Mouse (Mus musculus): ENCODE data around the gene Smco2. TPM values are rescaled to one million over a fixed set of nuclear protein-coding genes. Genes with fewer than 3 reads are reported as not detected.

The Smco2 gene
- not detected in 2 replicates for polyA plus RNA-seq (2015; fragmentation: Nextera tagmentation; extraction: Ambion mirVana)

DNA sequence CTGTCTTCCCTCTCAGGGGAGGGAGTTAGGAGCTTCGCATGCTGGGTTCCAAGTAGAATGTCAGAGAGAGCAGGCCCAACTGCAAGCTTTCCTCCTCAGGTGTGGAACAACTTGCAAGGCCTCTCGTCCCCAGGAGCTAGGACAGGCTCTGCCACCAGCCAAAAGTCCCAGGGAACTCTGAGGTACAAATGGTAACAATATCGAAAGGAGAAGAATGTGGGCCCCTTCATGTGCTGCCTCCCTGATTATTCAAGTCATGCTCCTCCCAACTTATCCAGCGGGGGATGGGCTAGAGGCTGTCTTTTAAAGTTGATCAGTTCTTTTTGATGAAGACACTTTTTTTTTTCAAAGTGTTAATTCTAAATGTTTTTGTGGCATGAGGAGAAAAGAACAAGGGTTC is at the start of gene Smco2:
TSS of gene Smco2 (plus strand) at position 55 of the 400 bp plus-strand sequence.
- H3K36me3 ChIP-seq (replicated peaks) = no peaks in the 10 kb centered on the region
- WGBS (ENCODE audit: insufficient replicate concordance) = 44% methylated on average over 4 of the region's 4 CpGs
- H3K27me3 ChIP-seq = no peaks in the 10 kb centered on the region
- H3K4me2 ChIP-seq = peak within 1 kb of the TSS; percentile 30; the same call in 1 of the 2 replicates
- ATAC-seq (ENCODE audit: insufficient read depth) = peak; percentile 56; the same call in 1 of the 2 replicates
- no peak within 1 kb of the TSS for H3K27ac ChIP-seq (replicated peaks)
- no peak within 1 kb of the TSS for H3K4me3 ChIP-seq (replicated peaks)
- H3K9ac ChIP-seq = no peak within 1 kb of the TSS
- H3K4me1 ChIP-seq (replicated peaks) = peaks cover 27% of the 10 kb centered on the region
- no peaks in the 10 kb centered on the region for H3K9me3 ChIP-seq (replicated peaks)

DNA sequence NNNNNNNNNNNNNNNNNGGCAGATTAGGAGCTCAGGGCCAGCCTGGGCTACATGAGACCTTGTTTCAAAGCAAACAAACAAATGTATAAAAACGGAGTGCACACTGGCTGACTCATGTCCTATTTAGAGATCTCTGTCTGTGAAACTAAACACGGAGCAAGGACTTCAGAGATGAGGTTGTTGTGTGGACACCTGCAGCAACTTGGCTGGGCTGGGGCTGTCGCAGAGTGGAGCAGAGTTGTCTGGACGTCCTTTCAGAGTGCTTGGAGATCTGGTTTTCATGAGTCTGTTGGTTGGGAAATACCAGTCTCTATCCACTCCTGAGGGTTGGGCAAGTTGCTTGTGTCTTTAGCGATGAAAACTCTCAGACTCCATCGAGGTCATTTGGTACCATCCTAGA is 39.9 kb upstream of the Smco2 start:
- Histone ChIP-seq H3K27ac (replicated peaks) (no peak overlapping the region), H3K9ac (no peak overlapping the region), H3K36me3 (replicated peaks) (no peaks in the 10 kb centered on the region), H3K4me1 (replicated peaks) (no peaks in the 10 kb centered on the region), H3K27me3 (no peaks in the 10 kb centered on the region), H3K4me2 (no peak overlapping the region), H3K4me3 (replicated peaks) (no peak overlapping the region), H3K9me3 (replicated peaks) (no peaks in the 10 kb centered on the region)
- ATAC-seq (ENCODE audit: insufficient read depth) = no peak
- 67% methylated on average over 6 of the region's 6 CpGs for WGBS (ENCODE audit: insufficient replicate concordance)

GRCm38 (mm10) chr6:146813007-146813406 is 36.9 kb upstream of the Smco2 start:
- Histone ChIP-seq H3K27ac (replicated peaks) (no peak overlapping the region), H3K9ac (no peak overlapping the region), H3K27me3 (no peaks in the 10 kb centered on the region), H3K4me3 (replicated peaks) (no peak overlapping the region), H3K4me1 (replicated peaks) (no peaks in the 10 kb centered on the region), H3K9me3 (replicated peaks) (no peaks in the 10 kb centered on the region), H3K36me3 (replicated peaks) (no peaks in the 10 kb centered on the region), H3K4me2 (no peak overlapping the region)
- ATAC-seq (ENCODE audit: insufficient read depth) = no peak
- 47% methylated on average over 5 of the region's 5 CpGs for WGBS (ENCODE audit: insufficient replicate concordance)

GRCm38 (mm10) chr6:146820177-146820965 is 29.5 kb upstream of the Smco2 start:
- ATAC-seq (ENCODE audit: insufficient read depth) = no peak
- no peaks in the 10 kb centered on the region for H3K27me3 ChIP-seq
- no peak overlapping the region for H3K4me2 ChIP-seq
- no peaks in the 10 kb centered on the region for H3K36me3 ChIP-seq (replicated peaks)
- WGBS (ENCODE audit: insufficient replicate concordance) = 78% methylated on average over 29 of the region's 29 CpGs
- no peak overlapping the region for H3K9ac ChIP-seq
- no peaks in the 10 kb centered on the region for H3K9me3 ChIP-seq (replicated peaks)
- no peaks in the 10 kb centered on the region for H3K4me1 ChIP-seq (replicated peaks)
- no peak overlapping the region for H3K4me3 ChIP-seq (replicated peaks)
- no peak overlapping the region for H3K27ac ChIP-seq (replicated peaks)

GRCm38 (mm10) chr6:146821958-146822357 is 27.9 kb upstream of the Smco2 start:
- peak; percentile 52 for ATAC-seq (ENCODE audit: insufficient read depth)
- WGBS (ENCODE audit: insufficient replicate concordance) = 69% methylated on average over 13 of the region's 13 CpGs

DNA sequence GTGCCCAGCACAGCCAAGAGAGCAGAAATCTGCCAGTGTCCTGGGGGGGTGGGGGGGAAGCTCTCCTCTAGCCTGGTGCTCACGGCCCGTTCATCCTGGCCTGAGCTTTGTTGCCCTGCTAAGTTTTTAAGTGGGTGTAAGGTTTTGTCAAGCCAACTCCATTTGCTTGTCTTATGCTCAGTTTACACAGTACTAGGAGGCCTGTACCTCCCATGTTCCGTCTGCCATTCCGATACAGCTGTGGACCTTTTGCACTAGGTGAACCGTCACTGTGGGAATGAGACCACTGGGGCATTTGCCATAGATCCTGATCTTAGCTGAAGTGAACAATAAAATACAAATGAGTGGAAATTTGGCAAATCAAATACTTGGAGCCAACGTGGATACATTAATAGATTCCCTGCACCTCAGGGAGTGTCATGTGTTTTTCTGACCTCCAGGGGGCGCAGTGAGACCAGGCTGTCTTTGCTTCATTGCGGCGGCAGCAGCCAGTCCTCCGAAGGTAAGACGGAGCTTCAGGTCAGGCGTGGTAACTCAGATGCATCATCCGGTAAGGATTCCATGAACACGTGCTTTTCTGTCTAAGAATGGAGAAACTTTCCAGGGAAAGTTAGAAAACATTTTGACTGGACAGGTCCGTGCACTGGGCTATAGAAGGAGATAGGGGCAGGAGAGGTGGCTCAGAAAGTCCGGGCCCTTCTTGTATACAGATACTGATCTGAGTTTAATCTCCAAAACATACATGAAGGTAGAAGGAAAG is 25.0 kb upstream of the Smco2 start:
- H3K4me3 ChIP-seq (replicated peaks) = no peak overlapping the region
- no peaks in the 10 kb centered on the region for H3K4me1 ChIP-seq (replicated peaks)
- ATAC-seq (ENCODE audit: insufficient read depth) = no peak
- 35% methylated on average over 16 of the region's 16 CpGs for WGBS (ENCODE audit: insufficient replicate concordance)
- H3K27ac ChIP-seq (replicated peaks) = no peak overlapping the region
- H3K27me3 ChIP-seq = no peaks in the 10 kb centered on the region
- no peak overlapping the region for H3K4me2 ChIP-seq
- no peaks in the 10 kb centered on the region for H3K36me3 ChIP-seq (replicated peaks)
- no peaks in the 10 kb centered on the region for H3K9me3 ChIP-seq (replicated peaks)
- no peak overlapping the region for H3K9ac ChIP-seq

More at GRCm38 (mm10) chr6:146821958-146822357, 27.9 kb upstream of the Smco2 start:
- Histone ChIP-seq H3K4me3 (replicated peaks) (no peak overlapping the region), H3K9ac (no peak overlapping the region), H3K9me3 (replicated peaks) (no peaks in the 10 kb centered on the region), H3K4me2 (no peak overlapping the region), H3K4me1 (replicated peaks) (no peaks in the 10 kb centered on the region), H3K27me3 (no peaks in the 10 kb centered on the region), H3K27ac (replicated peaks) (no peak overlapping the region), H3K36me3 (replicated peaks) (no peaks in the 10 kb centered on the region)

GRCm38 (mm10) chr6:146825487-146825773 is 24.5 kb upstream of the Smco2 start:
- Histone ChIP-seq H3K9me3 (replicated peaks) (no peaks in the 10 kb centered on the region), H3K36me3 (replicated peaks) (no peaks in the 10 kb centered on the region), H3K9ac (no peak overlapping the region), H3K27ac (replicated peaks) (no peak overlapping the region), H3K4me1 (replicated peaks) (no peaks in the 10 kb centered on the region), H3K27me3 (no peaks in the 10 kb centered on the region), H3K4me2 (no peak overlapping the region), H3K4me3 (replicated peaks) (no peak overlapping the region)
- 74% methylated on average over 1 of the region's 1 CpGs for WGBS (ENCODE audit: insufficient replicate concordance)
- no peak for ATAC-seq (ENCODE audit: insufficient read depth)

DNA sequence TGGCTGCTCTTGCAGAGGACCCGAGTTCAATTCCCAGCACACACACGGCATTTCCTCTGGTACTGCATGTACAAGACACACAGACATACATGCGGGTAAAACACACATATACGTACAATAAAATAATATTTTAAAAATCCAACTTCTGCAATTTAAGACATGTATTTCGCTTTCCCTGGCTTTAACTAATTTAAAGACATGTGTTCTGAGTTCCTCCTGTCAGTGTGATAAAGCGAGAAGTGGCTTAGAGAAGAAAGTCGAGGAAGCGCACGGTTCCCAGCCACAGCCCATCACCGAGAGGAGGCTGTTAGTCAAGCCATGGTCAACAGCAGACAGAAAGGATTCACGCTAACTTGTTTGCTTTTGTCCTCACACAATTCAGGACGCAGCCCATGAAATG is 18.6 kb upstream of the Smco2 start:
- H3K4me1 ChIP-seq (replicated peaks) = no peaks in the 10 kb centered on the region
- WGBS (ENCODE audit: insufficient replicate concordance) = 75% methylated on average over 12 of the region's 12 CpGs
- no peak overlapping the region for H3K4me2 ChIP-seq
- H3K9ac ChIP-seq = no peak overlapping the region
- no peaks in the 10 kb centered on the region for H3K36me3 ChIP-seq (replicated peaks)
- no peaks in the 10 kb centered on the region for H3K9me3 ChIP-seq (replicated peaks)
- no peaks in the 10 kb centered on the region for H3K27me3 ChIP-seq
- no peak overlapping the region for H3K4me3 ChIP-seq (replicated peaks)
- no peak overlapping the region for H3K27ac ChIP-seq (replicated peaks)
- no peak for ATAC-seq (ENCODE audit: insufficient read depth)

DNA sequence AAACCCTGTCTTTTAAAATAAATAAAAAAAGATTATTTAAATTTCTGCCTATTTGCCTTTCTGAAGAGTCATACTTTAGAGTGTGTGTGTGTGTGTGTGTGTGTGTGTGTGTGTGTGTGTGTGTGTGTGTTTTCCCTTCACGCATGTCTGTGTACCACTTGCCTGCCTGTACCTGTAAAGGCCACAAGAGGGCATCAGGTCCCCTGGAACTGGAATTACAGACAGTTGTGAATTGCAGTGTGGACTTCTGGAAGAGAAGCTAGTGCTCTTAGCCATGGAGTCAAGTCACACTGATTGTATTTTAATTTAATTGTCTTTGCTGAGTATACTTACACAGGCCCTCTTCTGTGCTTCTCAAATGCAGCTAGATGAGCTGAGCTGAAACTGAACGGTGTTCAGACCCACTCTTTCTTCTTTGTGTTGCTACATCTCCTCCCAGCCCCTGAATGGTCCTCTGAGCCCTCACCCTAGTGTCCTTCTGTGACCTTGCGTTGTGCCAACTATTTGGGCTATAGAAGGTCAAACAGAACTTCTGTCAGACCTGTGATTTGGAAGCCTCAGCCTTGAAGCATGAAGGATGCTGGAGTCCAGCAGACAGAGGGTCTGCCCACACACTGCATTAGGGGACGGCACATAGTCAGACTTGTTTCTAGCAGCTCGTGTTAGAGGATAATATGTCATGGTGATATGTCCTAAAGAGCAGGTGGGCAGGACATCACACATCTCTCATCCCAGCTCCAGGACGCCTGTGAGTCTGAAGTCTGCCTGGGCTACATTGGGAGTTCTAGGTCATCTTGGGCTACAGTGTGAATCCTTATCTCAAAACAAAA is 16.2 kb upstream of the Smco2 start:
- no peaks in the 10 kb centered on the region for H3K4me1 ChIP-seq (replicated peaks)
- 54% methylated on average over 6 of the region's 6 CpGs for WGBS (ENCODE audit: insufficient replicate concordance)
- no peaks in the 10 kb centered on the region for H3K36me3 ChIP-seq (replicated peaks)
- H3K4me3 ChIP-seq (replicated peaks) = no peak overlapping the region
- no peak overlapping the region for H3K4me2 ChIP-seq
- H3K27me3 ChIP-seq = no peaks in the 10 kb centered on the region
- no peaks in the 10 kb centered on the region for H3K9me3 ChIP-seq (replicated peaks)
- ATAC-seq (ENCODE audit: insufficient read depth) = no peak
- H3K27ac ChIP-seq (replicated peaks) = no peak overlapping the region
- no peak overlapping the region for H3K9ac ChIP-seq

DNA sequence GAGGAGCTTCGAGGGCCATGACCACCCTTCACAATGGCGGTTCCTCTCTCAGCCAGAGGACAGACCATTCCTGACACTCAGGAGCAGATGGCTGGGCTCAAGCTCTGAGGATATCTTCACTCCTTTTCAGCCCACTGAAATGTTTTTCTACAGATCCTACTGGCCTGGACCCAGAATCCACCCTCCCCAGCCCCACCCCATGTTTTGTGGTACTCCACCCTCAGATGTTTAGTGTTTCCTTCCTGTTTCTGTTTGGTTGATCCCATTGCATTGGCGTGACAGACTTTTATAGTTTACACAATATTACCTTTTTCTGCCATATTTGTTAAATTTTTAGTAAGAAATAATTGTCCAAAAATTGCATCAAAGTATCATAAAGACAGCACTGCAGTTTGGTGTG is 15.6 kb upstream of the Smco2 start:
- H3K4me3 ChIP-seq (replicated peaks) = no peak overlapping the region
- no peaks in the 10 kb centered on the region for H3K27me3 ChIP-seq
- H3K9me3 ChIP-seq (replicated peaks) = no peaks in the 10 kb centered on the region
- H3K36me3 ChIP-seq (replicated peaks) = no peaks in the 10 kb centered on the region
- ATAC-seq (ENCODE audit: insufficient read depth) = no peak
- no peaks in the 10 kb centered on the region for H3K4me1 ChIP-seq (replicated peaks)
- no peak overlapping the region for H3K27ac ChIP-seq (replicated peaks)
- no peak overlapping the region for H3K4me2 ChIP-seq
- WGBS (ENCODE audit: insufficient replicate concordance) = 35% methylated on average over 3 of the region's 3 CpGs
- H3K9ac ChIP-seq = no peak overlapping the region

DNA sequence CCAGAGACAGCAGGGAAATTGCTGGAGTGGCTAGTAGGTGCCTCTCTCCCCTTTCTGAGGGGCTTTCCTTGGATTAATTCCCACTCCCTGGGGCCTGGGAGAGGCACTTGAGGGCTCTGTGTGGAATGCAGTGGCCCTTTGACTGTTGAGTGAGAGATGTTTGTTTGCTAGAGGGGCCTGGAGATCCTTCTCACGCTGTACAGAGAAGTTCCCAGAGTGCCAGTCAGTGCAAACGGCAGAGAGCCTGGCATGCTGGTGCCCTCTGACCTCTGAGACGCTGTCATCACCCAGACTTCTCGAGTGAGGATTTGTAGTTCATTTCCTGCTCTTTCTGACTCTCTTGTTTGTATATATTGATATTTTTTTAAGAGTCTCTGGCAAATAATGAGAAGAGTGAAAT is 14.1 kb upstream of the Smco2 start:
- H3K4me3 ChIP-seq (replicated peaks) = no peak overlapping the region
- 40% methylated on average over 4 of the region's 4 CpGs for WGBS (ENCODE audit: insufficient replicate concordance)
- H3K4me1 ChIP-seq (replicated peaks) = no peaks in the 10 kb centered on the region
- H3K4me2 ChIP-seq = no peak overlapping the region
- no peak overlapping the region for H3K9ac ChIP-seq
- H3K9me3 ChIP-seq (replicated peaks) = no peaks in the 10 kb centered on the region
- ATAC-seq (ENCODE audit: insufficient read depth) = no peak
- no peaks in the 10 kb centered on the region for H3K27me3 ChIP-seq
- H3K36me3 ChIP-seq (replicated peaks) = no peaks in the 10 kb centered on the region
- H3K27ac ChIP-seq (replicated peaks) = no peak overlapping the region

Data from liver, embryonic 15.5 days (tissue).